Mouse (Mus musculus): Measurements from ENCODE around the gene Boll. TPM values are rescaled to one million over a fixed set of nuclear protein-coding genes. Genes with fewer than 3 reads are reported as not detected.
A peak's percentile ranks its signal among the peaks of the same experiment; 100 is the strongest.
"Not testable (repeated sequence)": the region's sequence is repeated elsewhere in the genome, so short reads cannot be mapped to it uniquely, and the experiment has no call there.

The Boll gene
- polyA plus RNA-seq, 1 experiment from 2014 or later = 0.38 TPM

DNA sequence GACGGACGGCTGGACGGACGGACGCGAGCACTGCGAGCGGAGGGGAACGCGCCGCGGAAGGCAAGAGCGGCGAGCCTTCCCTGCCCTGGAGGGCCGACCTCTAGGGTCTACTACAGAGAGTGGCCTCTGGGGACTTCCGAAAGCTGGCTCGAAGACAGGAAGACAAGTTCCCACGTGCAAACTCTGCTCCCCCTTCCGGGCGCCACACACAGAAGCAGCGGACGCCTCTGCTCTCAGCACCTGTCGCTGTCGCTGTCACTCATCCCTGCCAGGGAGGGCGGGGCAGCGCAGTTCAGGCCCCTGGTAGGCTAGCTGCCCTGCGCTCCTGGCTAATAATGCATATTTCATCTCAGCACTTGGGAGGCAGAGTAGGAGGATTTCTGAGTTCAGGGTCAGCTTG lies 317 bp upstream of the Boll start:
- H3K27me3 ChIP-seq (ENCODE audit: low read depth, poor library complexity, severe bottlenecking) = peaks cover 41% of the 10 kb centered on the region
- peak overlapping the region; percentile 42 for H3K27ac ChIP-seq
- peaks cover 10% of the 10 kb centered on the region for H3K4me1 ChIP-seq
- H3K9me3 ChIP-seq (replicated peaks) = no peaks in the 10 kb centered on the region; the same call in 1 of the 2 replicates
- peak overlapping the region; percentile 53 for H3K4me3 ChIP-seq
- peak; percentile 59 for DNase-seq (ENCODE audit: low spot score)
- 6% methylated on average over 27 of the region's 27 CpGs for WGBS
- no peaks in the 10 kb centered on the region for H3K36me3 ChIP-seq

DNA sequence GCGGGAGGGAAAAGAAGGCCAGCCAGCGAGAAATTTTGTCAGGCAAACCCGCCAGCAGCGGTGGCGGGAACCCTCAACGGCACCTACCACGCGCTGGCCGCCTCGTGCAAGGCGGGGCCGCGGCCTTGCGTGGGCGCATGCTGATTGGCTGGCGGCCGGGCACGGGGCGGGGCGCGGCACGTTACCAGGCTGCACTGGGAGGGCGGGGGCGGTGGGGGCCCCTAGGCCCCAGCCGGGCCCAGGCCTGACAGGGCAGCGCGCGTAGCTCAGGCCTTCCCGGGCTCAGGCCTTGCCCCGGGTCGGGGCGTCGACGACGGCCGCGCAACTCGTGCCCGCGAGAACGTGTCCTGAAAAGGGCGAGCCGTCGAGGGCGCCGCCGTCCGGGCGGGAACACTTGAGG lies 635 bp downstream of the Boll start:
- Histone ChIP-seq H3K27me3 (ENCODE audit: low read depth, poor library complexity, severe bottlenecking) (peaks cover 41% of the 10 kb centered on the region), H3K4me1 (peaks cover 10% of the 10 kb centered on the region), H3K4me3 (peak overlapping the region; percentile 53), H3K9me3 (replicated peaks) (no peaks in the 10 kb centered on the region; the same call in 1 of the 2 replicates), H3K27ac (no peak overlapping the region), H3K36me3 (no peaks in the 10 kb centered on the region)
- 47% methylated on average over 49 of the region's 49 CpGs for WGBS
- no peak for DNase-seq (ENCODE audit: low spot score)

GRCm38 (mm10) chr1:55351914-55352313 lies 11.4 kb downstream of the Boll start:
- not testable (repeated sequence) for H3K4me1 ChIP-seq; H3K27me3 ChIP-seq (ENCODE audit: low read depth, poor library complexity, severe bottlenecking); H3K9me3 ChIP-seq (replicated peaks); H3K36me3 ChIP-seq; H3K27ac ChIP-seq; DNase-seq (ENCODE audit: low spot score); H3K4me3 ChIP-seq
- 77% methylated on average over 2 of the region's 2 CpGs for WGBS

DNA sequence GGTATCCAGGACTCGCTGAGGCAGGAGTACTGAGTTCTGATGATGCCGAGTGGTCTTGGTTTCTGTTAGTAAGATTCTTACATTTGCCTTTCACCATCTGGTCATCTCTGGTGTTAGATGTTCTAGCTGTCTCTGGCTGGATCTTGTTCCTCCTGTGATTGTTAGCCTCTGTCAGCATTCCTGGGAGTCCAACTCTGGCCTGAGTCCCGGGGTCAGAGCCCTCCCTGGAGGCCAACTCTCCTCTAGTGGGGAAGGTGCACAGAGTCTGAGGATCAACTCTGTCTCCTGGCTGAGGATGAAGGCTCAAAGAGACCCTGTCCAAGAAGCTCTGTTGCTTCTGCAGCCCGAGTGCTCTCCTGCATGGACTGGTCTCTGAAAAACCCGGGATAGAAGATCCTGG lies 37.8 kb downstream of the Boll start:
- 88% methylated on average over 5 of the region's 5 CpGs for WGBS
- H3K4me3 ChIP-seq; H3K27ac ChIP-seq; H3K9me3 ChIP-seq (replicated peaks); H3K36me3 ChIP-seq; DNase-seq (ENCODE audit: low spot score); H3K4me1 ChIP-seq; H3K27me3 ChIP-seq (ENCODE audit: low read depth, poor library complexity, severe bottlenecking): not testable (repeated sequence)

DNA sequence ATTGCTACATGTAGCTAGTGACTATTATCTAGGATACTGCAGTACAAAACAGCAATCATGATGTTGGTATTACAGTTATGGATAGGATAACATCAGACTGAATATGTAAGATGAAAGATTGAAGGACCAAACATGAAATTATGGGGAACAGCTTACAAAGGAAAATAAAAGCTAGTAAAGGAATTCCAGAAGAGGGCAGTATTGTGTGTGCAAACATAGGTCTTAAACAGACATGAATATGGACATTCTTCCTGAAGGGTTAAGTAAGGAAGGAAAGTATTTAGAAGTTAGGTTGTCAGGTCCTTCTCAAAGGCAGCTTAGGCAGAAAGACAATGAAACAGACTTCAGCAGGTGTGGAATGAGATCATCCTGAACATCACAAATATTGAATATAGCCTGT lies 62.2 kb downstream of the Boll start:
- no peaks in the 10 kb centered on the region for H3K36me3 ChIP-seq
- no peak overlapping the region for H3K27ac ChIP-seq
- no peaks in the 10 kb centered on the region for H3K9me3 ChIP-seq (replicated peaks)
- H3K27me3 ChIP-seq (ENCODE audit: low read depth, poor library complexity, severe bottlenecking) = no peaks in the 10 kb centered on the region
- DNase-seq (ENCODE audit: low spot score) = no peak
- no peaks in the 10 kb centered on the region for H3K4me1 ChIP-seq
- no peak overlapping the region for H3K4me3 ChIP-seq

- Histone ChIP-seq H3K4me3 (no peak overlapping the region), H3K36me3 (no peaks in the 10 kb centered on the region), H3K9me3 (replicated peaks) (no peaks in the 10 kb centered on the region), H3K27me3 (ENCODE audit: low read depth, poor library complexity, severe bottlenecking) (no peaks in the 10 kb centered on the region), H3K4me1 (no peaks in the 10 kb centered on the region), H3K27ac (no peak overlapping the region)
- 78% methylated on average over 9 of the region's 9 CpGs for WGBS
- DNase-seq (ENCODE audit: low spot score) = no peak
Measured at GRCm38 (mm10) chr1:55279081-55279480, 84.2 kb downstream of the Boll start.

- no peaks in the 10 kb centered on the region for H3K9me3 ChIP-seq (replicated peaks)
- H3K36me3 ChIP-seq = no peaks in the 10 kb centered on the region
- no peak overlapping the region for H3K27ac ChIP-seq
- no peaks in the 10 kb centered on the region for H3K27me3 ChIP-seq (ENCODE audit: low read depth, poor library complexity, severe bottlenecking)
- no peaks in the 10 kb centered on the region for H3K4me1 ChIP-seq
- no peak overlapping the region for H3K4me3 ChIP-seq
- WGBS = 72% methylated on average over 2 of the region's 2 CpGs
- no peak for DNase-seq (ENCODE audit: low spot score)
Measured at GRCm38 (mm10) chr1:55265447-55265846, 97.8 kb downstream of the Boll start.

- H3K36me3 ChIP-seq = no peaks in the 10 kb centered on the region
- H3K27me3 ChIP-seq (ENCODE audit: low read depth, poor library complexity, severe bottlenecking) = no peaks in the 10 kb centered on the region
- H3K27ac ChIP-seq = no peak overlapping the region
- no peaks in the 10 kb centered on the region for H3K4me1 ChIP-seq
- H3K4me3 ChIP-seq = no peak overlapping the region
- WGBS = 53% methylated on average over 2 of the region's 2 CpGs
- H3K9me3 ChIP-seq (replicated peaks) = no peaks in the 10 kb centered on the region
- no peak for DNase-seq (ENCODE audit: low spot score)
Measured at GRCm38 (mm10) chr1:55264385-55264784, 98.9 kb downstream of the Boll start.

GRCm38 (mm10) chr1:55246374-55246773 lies 116.9 kb downstream of the Boll start:
- H3K4me1 ChIP-seq = no peaks in the 10 kb centered on the region
- 90% methylated on average over 2 of the region's 2 CpGs for WGBS
- H3K9me3 ChIP-seq (replicated peaks) = no peaks in the 10 kb centered on the region
- H3K27me3 ChIP-seq (ENCODE audit: low read depth, poor library complexity, severe bottlenecking) = no peaks in the 10 kb centered on the region
- H3K36me3 ChIP-seq = 0 out of 2 replicates have a peak, but pooled peaks cover 2% of the 10 kb centered on the region
- no peak for DNase-seq (ENCODE audit: low spot score)
- no peak overlapping the region for H3K27ac ChIP-seq
- H3K4me3 ChIP-seq = no peak overlapping the region

- Histone ChIP-seq H3K36me3 (0 out of 2 replicates have a peak, but pooled peaks cover 7% of the 10 kb centered on the region), H3K27ac (no peak overlapping the region), H3K4me1 (peaks cover 36% of the 10 kb centered on the region), H3K9me3 (replicated peaks) (no peaks in the 10 kb centered on the region), H3K4me3 (peak overlapping the region; percentile 90), H3K27me3 (ENCODE audit: low read depth, poor library complexity, severe bottlenecking) (no peaks in the 10 kb centered on the region)
- DNase-seq (ENCODE audit: low spot score) = no peak
- WGBS = 4% methylated on average over 1 of the region's 1 CpGs
Measured at GRCm38 (mm10) chr1:55239237-55239636, 124.0 kb downstream of the Boll start.

- no peaks in the 10 kb centered on the region for H3K27me3 ChIP-seq (ENCODE audit: low read depth, poor library complexity, severe bottlenecking)
- H3K4me3 ChIP-seq = peak overlapping the region; percentile 90
- WGBS = 38% methylated on average over 13 of the region's 13 CpGs
- no peaks in the 10 kb centered on the region for H3K9me3 ChIP-seq (replicated peaks)
- 0 out of 2 replicates have a peak overlapping the region, but pooled peaks have one; percentile 83 for H3K27ac ChIP-seq
- 0 out of 2 replicates have a peak, but pooled peaks cover 7% of the 10 kb centered on the region for H3K36me3 ChIP-seq
- no peak for DNase-seq (ENCODE audit: low spot score)
- peaks cover 36% of the 10 kb centered on the region for H3K4me1 ChIP-seq
Measured at GRCm38 (mm10) chr1:55238496-55238895, 124.8 kb downstream of the Boll start.

- Histone ChIP-seq H3K9me3 (replicated peaks) (no peaks in the 10 kb centered on the region), H3K4me3 (peak overlapping the region; percentile 90), H3K4me1 (peaks cover 36% of the 10 kb centered on the region), H3K27ac (peak overlapping the region; percentile 83), H3K36me3 (0 out of 2 replicates have a peak, but pooled peaks cover 5% of the 10 kb centered on the region), H3K27me3 (ENCODE audit: low read depth, poor library complexity, severe bottlenecking) (no peaks in the 10 kb centered on the region)
- WGBS = under 1% methylated on average over 23 of the region's 23 CpGs
- no peak for DNase-seq (ENCODE audit: low spot score)
Measured at GRCm38 (mm10) chr1:55237643-55238161, 125.6 kb downstream of the Boll start.

GRCm38 (mm10) chr1:55236890-55237642 lies 126.2 kb downstream of the Boll start, which contains the start of gene Mars2:
Gene Mars2 (plus strand): TSS chr1:55237177.
- WGBS = under 1% methylated on average over 82 of the region's 82 CpGs
- Histone ChIP-seq H3K27ac (peak within 1 kb of the TSS; percentile 83), H3K27me3 (ENCODE audit: low read depth, poor library complexity, severe bottlenecking) (no peaks in the 10 kb centered on the region), H3K9me3 (replicated peaks) (no peaks in the 10 kb centered on the region), H3K4me3 (peak within 1 kb of the TSS; percentile 90), H3K4me1 (peaks cover 36% of the 10 kb centered on the region), H3K36me3 (0 out of 2 replicates have a peak, but pooled peaks cover 5% of the 10 kb centered on the region)
- DNase-seq (ENCODE audit: low spot score) = peak; percentile 96

Data from limb, embryonic 10.5 days (tissue).